Mouse (Mus musculus): ENCODE data around the gene Zgrf1. TPM values are rescaled to one million over a fixed set of nuclear protein-coding genes. Genes with fewer than 3 reads are reported as not detected.

Zgrf1 gene
- polyA plus RNA-seq, 1 experiment from 2014 or later: 8.9 TPM

GRCm38 (mm10) chr3:127651742-127652653 lies 98.7 kb downstream of the Zgrf1 start:
- WGBS (ENCODE audit: insufficient replicate concordance): 51% methylated on average over 7 of the region's 7 CpGs
- Histone ChIP-seq H3K9me3 (replicated peaks) (no peaks in the 10 kb centered on the region), H3K4me3 (no peak overlapping the region), H3K4me1 (no peaks in the 10 kb centered on the region), H3K36me3 (no peaks in the 10 kb centered on the region), H3K9ac (no peak overlapping the region), H3K4me2 (no peak overlapping the region), H3K27ac (no peak overlapping the region), H3K27me3 (replicated peaks) (peaks cover 1% of the 10 kb centered on the region; the same call in 1 of the 2 replicates)
- ATAC-seq: no peak

- no peak overlapping the region for H3K4me2 ChIP-seq
- H3K27ac ChIP-seq: no peak overlapping the region
- no peak overlapping the region for H3K9ac ChIP-seq
- H3K36me3 ChIP-seq: no peaks in the 10 kb centered on the region
- no peaks in the 10 kb centered on the region for H3K4me1 ChIP-seq
- no peaks in the 10 kb centered on the region for H3K27me3 ChIP-seq (replicated peaks)
- 64% methylated on average over 7 of the region's 7 CpGs for whole genome bisulfite sequencing (ENCODE audit: insufficient replicate concordance)
- H3K4me3 ChIP-seq: no peak overlapping the region
- no peak for ATAC-seq
- H3K9me3 ChIP-seq (replicated peaks): no peaks in the 10 kb centered on the region
Measured at GRCm38 (mm10) chr3:127660712-127661111, 107.4 kb downstream of the Zgrf1 start.

- no peaks in the 10 kb centered on the region for H3K36me3 ChIP-seq
- no peak overlapping the region for H3K9ac ChIP-seq
- no peak overlapping the region for H3K4me2 ChIP-seq
- no peak for ATAC-seq
- WGBS (ENCODE audit: insufficient replicate concordance): 68% methylated on average over 22 of the region's 22 CpGs
- H3K4me3 ChIP-seq: no peak overlapping the region
- no peak overlapping the region for H3K27ac ChIP-seq
- H3K4me1 ChIP-seq: no peaks in the 10 kb centered on the region
- no peaks in the 10 kb centered on the region for H3K9me3 ChIP-seq (replicated peaks)
- H3K27me3 ChIP-seq (replicated peaks): no peaks in the 10 kb centered on the region
Measured at GRCm38 (mm10) chr3:127661646-127662531, 108.6 kb downstream of the Zgrf1 start.

MicroRNAs within 50 kb of the gene (microRNA counts, 519-probe panel; counts per million panel counts)
- microRNA mmu-miR-302a (582 counts per million, percentile 70 among the panel's probes with 10 or more counts), microRNA mmu-miR-302b (582 counts per million, percentile 70 among the panel's probes with 10 or more counts), microRNA mmu-miR-302c (582 counts per million, percentile 70 among the panel's probes with 10 or more counts), microRNA mmu-miR-302d (582 counts per million, percentile 70 among the panel's probes with 10 or more counts), microRNA mmu-miR-367 (582 counts per million, percentile 70 among the panel's probes with 10 or more counts)

Small RNA genes within 50 kb of the gene (microRNA-seq; reads per million reads assigned to microRNA genes)
- gene Mir302a: 552 reads per million, percentile 69 among the genes with 10 or more reads in this experiment
- 299 reads per million, percentile 61 among the genes with 10 or more reads in this experiment for gene Mir302b
- 68.2 reads per million, percentile 45 among the genes with 10 or more reads in this experiment for gene Mir302c
- 455 reads per million, percentile 66 among the genes with 10 or more reads in this experiment for gene Mir302d
- 1.4 reads per million for gene Mir367

Other genes with a start within 250 kb of the Zgrf1 start
- 9.0 and 10.1 TPM in 2 replicates for gene Ank2, start 54.1 kb upstream of the Zgrf1 start, polyA plus RNA-seq (2016; fragmentation: Nextera tagmentation; extraction: Ambion mirVana)
- 41.4 and 42.7 TPM in 2 replicates for gene Larp7, start 140 bp upstream of the Zgrf1 start, polyA plus RNA-seq (2016; fragmentation: Nextera tagmentation; extraction: Ambion mirVana)
- not detected in 2 replicates for gene Neurog2, start 79.6 kb downstream of the Zgrf1 start, polyA plus RNA-seq (2016; fragmentation: Nextera tagmentation; extraction: Ambion mirVana)
- gene Alpk1, start 227.0 kb downstream of the Zgrf1 start, polyA plus RNA-seq (2016; fragmentation: Nextera tagmentation; extraction: Ambion mirVana): 0.44 and 0.64 TPM in 2 replicates
- 12.8 and 13.7 TPM in 2 replicates for gene Tifa, start 236.3 kb downstream of the Zgrf1 start, polyA plus RNA-seq (2016; fragmentation: Nextera tagmentation; extraction: Ambion mirVana)

All from liver, embryonic 12.5 days (tissue).